Mouse (Mus musculus) intestine, embryonic 15.5 days (tissue): ENCODE measurements around the gene Aph1a. TPM values are rescaled to one million over a fixed set of nuclear protein-coding genes. Genes with fewer than 3 reads are reported as not detected.
A peak's percentile ranks its signal among the peaks of the same experiment; 100 is the strongest.
"Not testable (repeated sequence)": the region's sequence is repeated elsewhere in the genome, so short reads cannot be mapped to it uniquely, and the experiment has no call there.

Experiments
- ATAC-seq: fragments of 200-750 bp; cut with Nextera tagmentation; 2 replicates; pipeline ENCODE4 v1.8.0; 2017; ENCODE audit warnings: moderate TSS enrichment, moderate library complexity
- H3K27ac ChIP-seq: fragments of 300-500 bp; sonication (generic); 2 replicates; pipeline ENCODE4 v1.5.1; 2015; ENCODE audit warnings: mild to moderate bottlenecking, inconsistent platforms
- H3K27me3 ChIP-seq: fragments of 300-500 bp; sonication (generic); replicated peaks from 2 replicates; pipeline ENCODE4 v1.6.1; 2015; ENCODE audit warnings: inconsistent platforms
- H3K36me3 ChIP-seq: fragments of 300-500 bp; sonication (generic); 2 replicates; pipeline ENCODE4 v1.6.1; 2015; ENCODE audit warnings: inconsistent platforms
- H3K4me1 ChIP-seq: fragments of 300-500 bp; sonication (generic); replicated peaks from 2 replicates; pipeline ENCODE4 v1.6.1; 2015; ENCODE audit warnings: inconsistent platforms
- H3K4me2 ChIP-seq: fragments of 300-500 bp; sonication (generic); replicated peaks from 2 replicates; pipeline ENCODE4 v1.6.1; 2015; ENCODE audit warnings: mild to moderate bottlenecking, inconsistent platforms
- H3K4me3 ChIP-seq: fragments of 300-500 bp; sonication (generic); replicated peaks from 2 replicates; pipeline ENCODE4 v1.5.1; 2015; ENCODE audit warnings: inconsistent platforms
- H3K9ac ChIP-seq: fragments of 300-500 bp; sonication (generic); 2 replicates; pipeline ENCODE4 v1.6.1; 2015; ENCODE audit warnings: inconsistent platforms
- H3K9me3 ChIP-seq: fragments of 300-500 bp; sonication (generic); 2 replicates; pipeline ENCODE4 v1.6.1; 2016; ENCODE audit warnings: inconsistent platforms
- WGBS: fragments of 180-500 bp; shearing (Covaris S2); methylation state at CpG from one replicate; pipeline ENCODE4 v1.1.7; 2015; 5-methylcytosine and 5-hydroxymethylcytosine counted together
- polyA plus RNA-seq: library from polyadenylated mRNA; unstranded; fragments of >200 nt; fragmentation: Nextera tagmentation; extraction: Ambion mirVana; gene quantifications from 2 replicates; pipeline ENCODE4 v1.2.1, GENCODE M21; 2015

The Aph1a gene
- polyA plus RNA-seq, 1 experiment from 2014 or later, result 38.8 TPM

GRCm38 (mm10) chr3:95904568-95904967, 10.8 kb downstream of the Aph1a start, which contains the start of gene Car14:
Gene Car14 (minus strand): TSS chr3:95904691.
- Histone ChIP-seq H3K36me3 (no peaks in the 10 kb centered on the region), H3K27me3 (0 out of 2 replicates have a peak, but pooled peaks cover 3% of the 10 kb centered on the region), H3K27ac (no peak within 1 kb of the TSS), H3K4me1 (peaks cover 24% of the 10 kb centered on the region), H3K4me3 (peak within 1 kb of the TSS; percentile 29), H3K9ac (peak within 1 kb of the TSS; percentile 14; the same call in 1 of the 2 replicates), H3K4me2 (peak within 1 kb of the TSS; percentile 62), H3K9me3 (no peaks in the 10 kb centered on the region)
- 3% methylated on average over 15 of the region's 15 CpGs for WGBS
- ATAC-seq, result peak; percentile 50

- peak overlapping the region; percentile 14; the same call in 1 of the 2 replicates for H3K9ac ChIP-seq
- peak overlapping the region; percentile 29 for H3K4me3 ChIP-seq
- no peaks in the 10 kb centered on the region for H3K9me3 ChIP-seq
- peak; percentile 62 for ATAC-seq
- H3K4me1 ChIP-seq, result peaks cover 24% of the 10 kb centered on the region
- peak overlapping the region; percentile 62 for H3K4me2 ChIP-seq
- 0 out of 2 replicates have a peak, but pooled peaks cover 3% of the 10 kb centered on the region for H3K27me3 ChIP-seq
- no peak overlapping the region for H3K27ac ChIP-seq
- no peaks in the 10 kb centered on the region for H3K36me3 ChIP-seq
- under 1% methylated on average over 18 of the region's 18 CpGs for WGBS
Observed at GRCm38 (mm10) chr3:95905146-95905939, 11.6 kb downstream of the Aph1a start.

GRCm38 (mm10) chr3:95905940-95906492, 12.2 kb downstream of the Aph1a start:
- Histone ChIP-seq H3K4me2 (peak overlapping the region; percentile 62), H3K9me3 (no peaks in the 10 kb centered on the region), H3K4me1 (peaks cover 24% of the 10 kb centered on the region), H3K9ac (no peak overlapping the region), H3K27ac (no peak overlapping the region), H3K36me3 (no peaks in the 10 kb centered on the region), H3K4me3 (peak overlapping the region; percentile 29), H3K27me3 (0 out of 2 replicates have a peak, but pooled peaks cover 3% of the 10 kb centered on the region)
- peak; percentile 54; the same call in 1 of the 2 replicates for ATAC-seq
- WGBS, result under 1% methylated on average over 12 of the region's 12 CpGs

GRCm38 (mm10) chr3:95906860-95907259, 13.1 kb downstream of the Aph1a start:
- Histone ChIP-seq H3K9ac (no peak overlapping the region), H3K4me2 (peak overlapping the region; percentile 62), H3K9me3 (no peaks in the 10 kb centered on the region), H3K36me3 (no peaks in the 10 kb centered on the region), H3K27me3 (0 out of 2 replicates have a peak, but pooled peaks cover 3% of the 10 kb centered on the region), H3K4me3 (peak overlapping the region; percentile 9), H3K4me1 (peaks cover 24% of the 10 kb centered on the region), H3K27ac (no peak overlapping the region)
- ATAC-seq, result no peak
- 0% methylated on average over 12 of the region's 12 CpGs for WGBS

GRCm38 (mm10) chr3:95907613-95908012, 13.8 kb downstream of the Aph1a start:
- H3K4me2 ChIP-seq, result no peak overlapping the region
- H3K9ac ChIP-seq, result no peak overlapping the region
- peaks cover 24% of the 10 kb centered on the region for H3K4me1 ChIP-seq
- WGBS, result 52% methylated on average over 4 of the region's 4 CpGs
- H3K27me3 ChIP-seq, result 0 out of 2 replicates have a peak, but pooled peaks cover 3% of the 10 kb centered on the region
- no peak overlapping the region for H3K4me3 ChIP-seq
- no peaks in the 10 kb centered on the region for H3K36me3 ChIP-seq
- no peak for ATAC-seq
- H3K9me3 ChIP-seq, result no peaks in the 10 kb centered on the region
- H3K27ac ChIP-seq, result no peak overlapping the region

- Histone ChIP-seq H3K4me1 (no peaks in the 10 kb centered on the region), H3K27ac (no peak overlapping the region), H3K4me2 (no peak overlapping the region), H3K9me3 (no peaks in the 10 kb centered on the region), H3K36me3 (no peaks in the 10 kb centered on the region), H3K9ac (no peak overlapping the region), H3K4me3 (no peak overlapping the region), H3K27me3 (no peaks in the 10 kb centered on the region)
- 87% methylated on average over 4 of the region's 4 CpGs for WGBS
- ATAC-seq, result no peak
Observed at GRCm38 (mm10) chr3:95914706-95915105, 20.9 kb downstream of the Aph1a start.

- H3K27me3 ChIP-seq, result no peaks in the 10 kb centered on the region
- no peak overlapping the region for H3K9ac ChIP-seq
- H3K4me3 ChIP-seq, result no peak overlapping the region
- no peak for ATAC-seq
- no peaks in the 10 kb centered on the region for H3K36me3 ChIP-seq
- no peak overlapping the region for H3K27ac ChIP-seq
- no peak overlapping the region for H3K4me2 ChIP-seq
- no peaks in the 10 kb centered on the region for H3K9me3 ChIP-seq
- H3K4me1 ChIP-seq, result no peaks in the 10 kb centered on the region
- WGBS, result 70% methylated on average over 7 of the region's 7 CpGs
Observed at GRCm38 (mm10) chr3:95916760-95917159, 23.0 kb downstream of the Aph1a start.

GRCm38 (mm10) chr3:95920532-95920931, 26.8 kb downstream of the Aph1a start:
- not testable (repeated sequence) for ATAC-seq, H3K27ac ChIP-seq, H3K9me3 ChIP-seq, H3K9ac ChIP-seq, H3K36me3 ChIP-seq, H3K4me3 ChIP-seq, H3K4me2 ChIP-seq, H3K27me3 ChIP-seq, H3K4me1 ChIP-seq
- WGBS, result 47% methylated on average over 2 of the region's 2 CpGs

GRCm38 (mm10) chr3:95923429-95923828, 29.7 kb downstream of the Aph1a start:
- H3K36me3 ChIP-seq, H3K9ac ChIP-seq, H3K4me2 ChIP-seq, H3K27ac ChIP-seq, H3K27me3 ChIP-seq, H3K4me3 ChIP-seq, H3K9me3 ChIP-seq, H3K4me1 ChIP-seq, ATAC-seq: not testable (repeated sequence)
- WGBS, result 87% methylated on average over 7 of the region's 7 CpGs

GRCm38 (mm10) chr3:95924185-95924584, 30.4 kb downstream of the Aph1a start:
- H3K9me3 ChIP-seq, result no peaks in the 10 kb centered on the region
- ATAC-seq, result no peak
- H3K4me1 ChIP-seq, result no peaks in the 10 kb centered on the region
- H3K9ac ChIP-seq, result no peak overlapping the region
- 67% methylated on average over 4 of the region's 4 CpGs for WGBS
- H3K4me3 ChIP-seq, result no peak overlapping the region
- no peaks in the 10 kb centered on the region for H3K36me3 ChIP-seq
- no peaks in the 10 kb centered on the region for H3K27me3 ChIP-seq
- H3K27ac ChIP-seq, result no peak overlapping the region
- no peak overlapping the region for H3K4me2 ChIP-seq

GRCm38 (mm10) chr3:95925087-95925486, 31.3 kb downstream of the Aph1a start:
- no peak for ATAC-seq
- 83% methylated on average over 5 of the region's 5 CpGs for WGBS
- H3K4me3 ChIP-seq, result no peak overlapping the region
- H3K9ac ChIP-seq, result no peak overlapping the region
- no peaks in the 10 kb centered on the region for H3K9me3 ChIP-seq
- no peak overlapping the region for H3K4me2 ChIP-seq
- no peaks in the 10 kb centered on the region for H3K36me3 ChIP-seq
- H3K4me1 ChIP-seq, result no peaks in the 10 kb centered on the region
- no peak overlapping the region for H3K27ac ChIP-seq
- no peaks in the 10 kb centered on the region for H3K27me3 ChIP-seq

- 46% methylated on average over 6 of the region's 6 CpGs for WGBS
- Histone ChIP-seq H3K4me1 (0 out of 2 replicates have a peak, but pooled peaks cover 9% of the 10 kb centered on the region), H3K4me3 (peak overlapping the region; percentile 97), H3K9ac (peak overlapping the region; percentile 99; the same call in 1 of the 2 replicates), H3K27ac (peak overlapping the region; percentile 90; the same call in 1 of the 2 replicates), H3K9me3 (no peaks in the 10 kb centered on the region), H3K4me2 (peak overlapping the region; percentile 74), H3K27me3 (no peaks in the 10 kb centered on the region), H3K36me3 (no peaks in the 10 kb centered on the region)
- ATAC-seq, result no peak
Observed at GRCm38 (mm10) chr3:95928261-95928657, 34.5 kb downstream of the Aph1a start.
